Mouse (Mus musculus) spleen, embryonic (tissue): ENCODE results near the gene Snx20.

Experiments used
- CTCF ChIA-PET: fragments of 350-600 bp; sonication (Branson Sonifier 250); formaldehyde crosslinking; loops from one replicate; lab custom pipeline; 2022; lab: Charles Lee

Snx20 gene

GRCm38 (mm10) chr8:88646837-88647778 is 11.2 kb upstream of the Snx20 start, which contains the start of gene Nod2:
TSS of gene Nod2 (plus strand) at chr8:88647315.
- CTCF ChIA-PET, result interaction anchor here (0.9 to 1.8 kb wide), 2 partner anchors 15 to 53 kb away, joined by 3 to 4 read pairs; no protein-coding TSS in a partner anchor

- CTCF ChIA-PET, result interaction anchor here (0.6 kb wide), 1 partner anchor 25 kb away, joined by 3 read pairs; no protein-coding TSS in a partner anchor
Observed at GRCm38 (mm10) chr8:88642734-88643564, 7.0 kb upstream of the Snx20 start.

- CTCF ChIA-PET, result no interaction called here
Observed at GRCm38 (mm10) chr8:88638908-88639307, 3.0 kb upstream of the Snx20 start.

GRCm38 (mm10) chr8:88637092-88638000 is 1.4 kb upstream of the Snx20 start:
- CTCF ChIA-PET, result no interaction called here

DNA sequence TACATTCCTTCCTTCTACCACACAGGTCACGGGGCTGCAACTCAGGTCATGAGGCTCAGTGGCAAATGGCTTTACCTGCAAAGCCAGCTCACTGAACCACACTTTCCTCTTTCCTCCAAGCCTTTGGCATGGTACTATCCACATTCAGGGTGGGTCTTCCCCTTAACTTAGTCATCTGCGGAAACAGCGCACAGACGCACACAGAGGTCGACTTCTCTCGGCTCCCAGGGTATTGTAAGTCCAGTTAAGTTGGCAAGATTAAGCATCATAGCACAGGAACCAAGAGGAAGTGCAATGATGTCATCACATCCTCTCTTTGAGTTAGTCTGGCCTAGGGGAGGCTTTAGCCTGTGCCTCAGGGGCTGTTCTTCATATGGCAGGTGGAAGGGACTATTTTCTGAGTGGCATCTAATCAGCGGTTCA is 2.6 kb downstream of the Snx20 start:
- CTCF ChIA-PET, result no interaction called here

- CTCF ChIA-PET, result interaction anchor here (0.6 to 1.0 kb wide), 2 partner anchors 13 to 73 kb away, joined by 3 to 4 read pairs; no protein-coding TSS in a partner anchor
Observed at GRCm38 (mm10) chr8:88631081-88631480, 4.8 kb downstream of the Snx20 start.

- CTCF ChIA-PET, result interaction anchor here (2.4 kb wide), 1 partner anchor 71 kb away, joined by 6 read pairs; no protein-coding TSS in a partner anchor
Observed at GRCm38 (mm10) chr8:88630225-88630624, 5.7 kb downstream of the Snx20 start.

DNA sequence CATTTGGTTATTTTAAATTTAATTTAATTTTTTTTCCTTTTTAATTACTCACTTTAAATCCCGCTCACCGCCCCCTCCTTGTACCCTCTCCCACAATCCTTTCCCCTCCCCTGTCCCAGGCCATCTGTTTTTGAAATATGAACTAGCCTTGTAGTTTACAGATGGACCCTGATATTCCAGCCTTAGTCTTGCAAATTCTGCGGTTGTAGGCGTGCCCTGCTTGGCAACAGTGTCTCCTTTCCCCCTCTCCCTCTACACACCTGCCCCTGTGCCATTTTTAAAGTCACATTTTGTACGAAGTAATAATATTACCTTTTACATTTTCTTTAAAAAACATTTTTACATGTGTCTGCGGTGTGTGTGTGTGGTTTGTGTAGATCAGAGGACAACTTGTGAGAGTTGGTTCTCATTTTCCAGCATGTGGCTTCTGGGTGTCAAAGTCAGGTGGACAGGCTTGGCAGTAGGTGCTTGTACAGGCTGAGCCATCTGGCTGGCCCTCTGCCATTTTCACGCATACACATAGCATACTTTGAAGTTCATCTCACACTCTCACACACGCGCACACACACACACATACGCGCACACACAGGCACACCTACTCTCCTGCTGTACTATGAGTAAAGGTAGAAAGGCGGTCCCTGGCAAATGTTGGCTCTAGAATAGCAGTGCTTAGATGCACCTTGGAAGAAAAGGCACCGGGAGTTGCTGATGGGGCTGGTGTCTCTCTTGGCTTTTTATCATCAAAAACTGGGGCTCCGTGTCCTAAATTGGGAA is 7.7 kb downstream of the Snx20 start:
- CTCF ChIA-PET, result interaction anchor here (0.8 to 2.4 kb wide), 2 partner anchors 23 to 73 kb away, joined by 3 to 6 read pairs; no protein-coding TSS in a partner anchor

DNA sequence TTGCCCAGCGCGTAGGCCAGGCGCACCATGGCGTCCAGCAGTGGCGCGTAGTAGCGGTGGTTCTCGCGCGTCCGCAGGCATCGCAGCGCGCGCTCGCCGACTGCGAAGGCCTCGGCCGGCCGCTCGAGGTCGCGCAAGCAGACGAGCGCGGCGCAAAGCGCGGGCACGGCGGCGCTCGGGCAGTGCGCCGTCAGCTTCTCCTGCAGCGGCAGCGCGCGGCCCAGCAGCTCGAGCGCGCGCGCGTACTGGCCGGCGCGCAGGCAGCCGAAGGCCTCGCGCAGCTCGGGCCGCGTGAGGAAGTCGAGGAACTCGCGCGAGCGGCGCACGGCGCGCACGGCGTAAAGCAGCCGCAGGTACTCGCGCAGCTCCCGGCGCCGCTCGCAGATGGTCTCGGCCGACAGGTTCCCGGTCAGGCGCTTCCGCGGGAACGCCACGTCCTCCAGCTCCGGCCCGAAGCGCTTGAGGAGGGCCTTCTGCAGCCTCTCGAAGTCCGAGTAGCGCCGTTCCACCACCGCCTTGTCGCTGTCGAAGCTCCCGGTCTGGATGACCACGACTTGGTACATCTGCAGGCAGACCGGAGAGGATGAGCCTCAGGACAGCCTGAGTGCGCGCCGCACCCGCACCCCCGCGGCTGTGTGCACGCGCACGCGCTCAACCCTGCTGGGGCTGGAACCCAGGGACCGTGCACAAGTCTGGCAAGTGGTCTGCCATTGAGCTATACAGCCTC is 8.5 kb downstream of the Snx20 start:
- CTCF ChIA-PET, result interaction anchor here (0.6 kb wide), 1 partner anchor 74 kb away, joined by 3 read pairs; no protein-coding TSS in a partner anchor

GRCm38 (mm10) chr8:88626940-88627264 is 9.0 kb downstream of the Snx20 start:
- CTCF ChIA-PET, result interaction anchor here (0.5 to 0.6 kb wide), 2 partner anchors 33 to 73 kb away, joined by 3 to 4 read pairs; no protein-coding TSS in a partner anchor

- CTCF ChIA-PET, result interaction anchor here (0.5 to 0.6 kb wide), 2 partner anchors 21 to 34 kb away, joined by 3 to 4 read pairs; no protein-coding TSS in a partner anchor
Observed at GRCm38 (mm10) chr8:88626433-88626832, 9.5 kb downstream of the Snx20 start.

GRCm38 (mm10) chr8:88624276-88624675 is 11.7 kb downstream of the Snx20 start:
- CTCF ChIA-PET, result interaction anchor here (0.7 kb wide), 1 partner anchor 28 kb away, joined by 3 read pairs; no protein-coding TSS in a partner anchor

DNA sequence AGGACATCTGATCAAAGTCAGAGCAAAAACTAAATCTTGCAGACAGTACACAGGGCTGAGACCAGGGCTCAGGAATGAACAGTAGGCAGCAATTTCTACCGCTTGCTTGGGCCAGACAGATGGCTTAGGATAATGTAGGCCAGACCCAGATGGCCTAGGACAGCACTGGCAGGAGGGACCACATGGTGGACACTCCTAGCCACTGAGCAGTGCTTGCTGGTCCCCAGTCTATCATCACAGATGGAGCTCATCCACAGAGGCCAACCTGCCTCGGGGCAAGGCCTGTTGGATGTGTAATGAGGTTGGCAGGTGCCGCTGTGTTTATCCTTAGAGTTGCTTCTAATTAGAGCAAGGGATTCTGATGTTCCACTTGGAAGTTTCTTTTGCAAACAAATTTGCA is 12.6 kb downstream of the Snx20 start:
- CTCF ChIA-PET, result interaction anchor here (0.7 kb wide), 1 partner anchor 29 kb away, joined by 3 read pairs; no protein-coding TSS in a partner anchor

GRCm38 (mm10) chr8:88621408-88621807 is 14.5 kb downstream of the Snx20 start:
- CTCF ChIA-PET, result interaction anchor here (0.8 to 1.1 kb wide), 2 partner anchors 55 to 502 kb away, joined by 3 to 4 read pairs; no protein-coding TSS in a partner anchor

GRCm38 (mm10) chr8:88620931-88621330 is 15.0 kb downstream of the Snx20 start:
- CTCF ChIA-PET, result interaction anchor here (0.7 to 1.1 kb wide), 2 partner anchors 54 to 355 kb away, joined by 3 to 4 read pairs; no protein-coding TSS in a partner anchor

- CTCF ChIA-PET, result interaction anchor here (1.1 kb wide), 1 partner anchor 13 kb away, joined by 3 read pairs; no protein-coding TSS in a partner anchor
Observed at GRCm38 (mm10) chr8:88619513-88619912, 16.4 kb downstream of the Snx20 start.

- CTCF ChIA-PET, result interaction anchor here (0.6 to 1.1 kb wide), 2 partner anchors 13 to 190 kb away, joined by 3 to 5 read pairs; no protein-coding TSS in a partner anchor
Observed at GRCm38 (mm10) chr8:88618612-88619011, 17.3 kb downstream of the Snx20 start.

GRCm38 (mm10) chr8:88614981-88615380 is 20.9 kb downstream of the Snx20 start:
- CTCF ChIA-PET, result interaction anchor here (0.9 kb wide), 1 partner anchor 94 kb away, joined by 3 read pairs; the partner anchor contains the start of gene Nkd1
